Mouse (Mus musculus): ENCODE data around the gene Clasrp. TPM values are rescaled to one million over a fixed set of nuclear protein-coding genes. Genes with fewer than 3 reads are reported as not detected.

The Clasrp gene
- 10 to 100 TPM; 49.2 to 49.9 TPM for polyA plus RNA-seq (2017; shearing (Covaris generic))

GRCm38 (mm10) chr7:19603849-19604605 lies at the start of gene Clasrp:
Gene Clasrp, minus strand, starts transcription at chr7:19604486.

GRCm38 (mm10) chr7:19629361-19629734 lies 25.1 kb upstream of the Clasrp start, which contains the start of gene Relb:
Gene Relb, minus strand, starts transcription at chr7:19629438.

GRCm38 (mm10) chr7:19577141-19577852 lies 27.0 kb downstream of the Clasrp start, which contains the start of the genes Zfp296 and Gemin7:
Gene Zfp296, plus strand, starts transcription at chr7:19577287.
Gene Gemin7, minus strand, starts transcription at chr7:19577595.

GRCm38 (mm10) chr7:19562643-19563410 lies 41.5 kb downstream of the Clasrp start, which contains the start of gene Ppp1r37:
Gene Ppp1r37, minus strand, starts transcription at chr7:19563076.

Other genes starting within 250 kb of the Clasrp start
- gene Cd3eap, start 245.0 kb downstream of the Clasrp start, polyA plus RNA-seq (2017; shearing (Covaris generic)) = 10 to 100 TPM; 10.2 to 19.7 TPM
- under 1 TPM; 0.32 to 0.49 TPM for gene Ppp1r13l, start 244.7 kb downstream of the Clasrp start, polyA plus RNA-seq (2017; shearing (Covaris generic))
- 1 to 10 TPM; 5.6 to 7.5 TPM for gene Ercc2, start 222.5 kb downstream of the Clasrp start, polyA plus RNA-seq (2017; shearing (Covaris generic))
- 10 to 100 TPM; 19.5 to 32.4 TPM for gene Klc3, start 200.4 kb downstream of the Clasrp start, polyA plus RNA-seq (2017; shearing (Covaris generic))
- not detected for gene Ckm, start 199.7 kb downstream of the Clasrp start, polyA plus RNA-seq (2017; shearing (Covaris generic))
- 10 to 100 TPM in 1 of 2 experiments, 1 to 10 TPM in 1; 6.8 to 12.1 TPM for gene Mark4, start 145.7 kb downstream of the Clasrp start, polyA plus RNA-seq (2017; shearing (Covaris generic))
- under 1 TPM in 1 of 2 experiments, not detected in 1; 0.49 TPM for gene Exoc3l2, start 141.2 kb downstream of the Clasrp start, polyA plus RNA-seq (2017; shearing (Covaris generic))
- gene Bloc1s3, start 96.1 kb downstream of the Clasrp start, polyA plus RNA-seq (2017; shearing (Covaris generic)) = 10 to 100 TPM; 11.1 to 14.2 TPM
- 100 to 1,000 TPM in 1 of 2 experiments, 10 to 100 TPM in 1; 98.1 to 104 TPM for gene Trappc6a, start 96.1 kb downstream of the Clasrp start, polyA plus RNA-seq (2017; shearing (Covaris generic))
- under 1 TPM in 1 of 2 experiments, not detected in 1; 0.44 TPM for gene Nkpd1, start 86.6 kb downstream of the Clasrp start, polyA plus RNA-seq (2017; shearing (Covaris generic))
- 10 to 100 TPM; 12.9 to 14.4 TPM for gene Ppp1r37, start 41.4 kb downstream of the Clasrp start, polyA plus RNA-seq (2017; shearing (Covaris generic))
- 1 to 10 TPM; 1.1 to 2.9 TPM for gene Zfp296, start 27.2 kb downstream of the Clasrp start, polyA plus RNA-seq (2017; shearing (Covaris generic))
- gene Gemin7, start 26.9 kb downstream of the Clasrp start, polyA plus RNA-seq (2017; shearing (Covaris generic)) = 100 to 1,000 TPM; 115 to 131 TPM
- gene Relb, start 25.0 kb upstream of the Clasrp start, polyA plus RNA-seq (2017; shearing (Covaris generic)) = 10 to 100 TPM; 76.1 to 91.6 TPM
- gene Clptm1, start 60.5 kb upstream of the Clasrp start, polyA plus RNA-seq (2017; shearing (Covaris generic)) = 100 to 1,000 TPM; 114 to 162 TPM
- gene Apoc2, start 73.5 kb upstream of the Clasrp start, polyA plus RNA-seq (2017; shearing (Covaris generic)) = under 1 TPM in 1 of 2 experiments, not detected in 1; 0.38 TPM
- gene Gm44805, start 76.9 kb upstream of the Clasrp start, polyA plus RNA-seq (2017; shearing (Covaris generic)) = not detected
- gene Apoc4, start 77.0 kb upstream of the Clasrp start, polyA plus RNA-seq (2017; shearing (Covaris generic)) = under 1 TPM in 1 of 2 experiments, not detected in 1; 0.53 TPM
- gene Apoc1, start 88.2 kb upstream of the Clasrp start, polyA plus RNA-seq (2017; shearing (Covaris generic)) = 1 to 10 TPM in 1 of 2 experiments, under 1 TPM in 1; 0.67 to 3.8 TPM
- 10 to 100 TPM; 30.0 to 92.3 TPM for gene Apoe, start 94.7 kb upstream of the Clasrp start, polyA plus RNA-seq (2017; shearing (Covaris generic))
- 100 to 1,000 TPM in 1 of 2 experiments, 10 to 100 TPM in 1; 61.9 to 105 TPM for gene Tomm40, start 111.0 kb upstream of the Clasrp start, polyA plus RNA-seq (2017; shearing (Covaris generic))
- gene Nectin2, start 146.0 kb upstream of the Clasrp start, polyA plus RNA-seq (2017; shearing (Covaris generic)) = 1 to 10 TPM in 1 of 2 experiments, under 1 TPM in 1; 0.47 to 1.9 TPM
- gene Bcam, start 166.5 kb upstream of the Clasrp start, polyA plus RNA-seq (2017; shearing (Covaris generic)) = 1 to 10 TPM; 5.2 to 5.4 TPM
- 1 to 10 TPM in 1 of 2 experiments, not detected in 1; 1.4 TPM for gene Cblc, start 192.3 kb upstream of the Clasrp start, polyA plus RNA-seq (2017; shearing (Covaris generic))
- gene Bcl3, start 218.3 kb upstream of the Clasrp start, polyA plus RNA-seq (2017; shearing (Covaris generic)) = 100 to 1,000 TPM; 131 to 135 TPM
- gene Gm19345, start 247.5 kb upstream of the Clasrp start, polyA plus RNA-seq (2017; shearing (Covaris generic)) = under 1 TPM; 0.20 to 0.81 TPM